8 mouse cellular contexts compared by ENCODE assay signal in genomic region chr1:54665582-54666405, GRCm38 (mm10).
DNase-seq lines count a peak whose midpoint lies in the region; ATAC-seq and TF ChIP-seq lines count a peak whose summit lies in the region.

No protein-coding gene starts in this region.

- no peak overlapping the region for H3K4me2 ChIP-seq in liver, embryonic 13.5 days
- no peak overlapping the region for H3K4me2 ChIP-seq in liver, embryonic 12.5 days

- no peak overlapping the region for H3K27ac ChIP-seq in liver, embryonic 13.5 days
- no peak overlapping the region for H3K27ac ChIP-seq in liver, embryonic 12.5 days
- no peak overlapping the region for H3K27ac ChIP-seq in hindbrain, embryonic 10.5 days

- H3K4me1 ChIP-seq in liver, embryonic 13.5 days (replicated peaks), result no peaks in the 10 kb centered on the region
- no peaks in the 10 kb centered on the region for H3K4me1 ChIP-seq in liver, embryonic 12.5 days
- peaks cover 3% of the 10 kb centered on the region; the same call in 1 of the 2 replicates for H3K4me1 ChIP-seq in hindbrain, embryonic 10.5 days (replicated peaks)

- 48% methylated on average over 8 of the region's 8 CpGs for WGBS in liver, embryonic 13.5 days (ENCODE audit: insufficient replicate concordance)
- 48% methylated on average over 8 of the region's 8 CpGs for WGBS in liver, embryonic 12.5 days (ENCODE audit: insufficient replicate concordance)
- WGBS in hindbrain, embryonic 10.5 days, result 66% methylated on average over 8 of the region's 8 CpGs

- H3K9me3 ChIP-seq in liver, embryonic 13.5 days (replicated peaks), result no peaks in the 10 kb centered on the region
- no peaks in the 10 kb centered on the region for H3K9me3 ChIP-seq in liver, embryonic 12.5 days (replicated peaks)
- no peaks in the 10 kb centered on the region for H3K9me3 ChIP-seq in hindbrain, embryonic 10.5 days

- POLR2A ChIA-PET in Patski (lab: Charles Lee), result no interaction called here

- no peaks in the 10 kb centered on the region for H3K36me3 ChIP-seq in liver, embryonic 13.5 days
- no peaks in the 10 kb centered on the region for H3K36me3 ChIP-seq in liver, embryonic 12.5 days
- H3K36me3 ChIP-seq in hindbrain, embryonic 10.5 days, result no peaks in the 10 kb centered on the region

- no peaks in the 10 kb centered on the region for H3K27me3 ChIP-seq in liver, embryonic 13.5 days
- H3K27me3 ChIP-seq in liver, embryonic 12.5 days (replicated peaks), result no peaks in the 10 kb centered on the region
- no peaks in the 10 kb centered on the region for H3K27me3 ChIP-seq in Patski
- H3K27me3 ChIP-seq in hindbrain, embryonic 10.5 days (ENCODE audit: insufficient read depth, poor library complexity, severe bottlenecking), result no peaks in the 10 kb centered on the region

- H3K9ac ChIP-seq in liver, embryonic 13.5 days, result no peak overlapping the region
- no peak overlapping the region for H3K9ac ChIP-seq in liver, embryonic 12.5 days

- peak; percentile 3 for DNase-seq in liver, embryonic 13.5 days
- DNase-seq in Patski (ENCODE audit: low read depth, low spot score), result peak; percentile 20
- DNase-seq in cerebellum, postnatal 36 days, result peak; percentile 10 to 30
- peak; percentile 12 for DNase-seq in hindbrain, embryonic 10.5 days (ENCODE audit: low spot score)
- DNase-seq in left cerebral cortex, postnatal 25 days (ENCODE audit: low spot score in 2 of 2), result peak; percentile 34 to 65
- DNase-seq in neural tube, embryonic 10.5 days (ENCODE audit: extremely low spot score, low spot score), result peak; percentile 13
- DNase-seq in urinary bladder, postnatal 25 days (ENCODE audit: low spot score), result no peak

- intact Hi-C loops in left cerebral cortex, postnatal 25 days (cut with DNase I), result loop anchor here (1.0 to 5.0 kb wide), 3 partner anchors 167 to 314 kb away; partner anchors contain the start of gene Ankrd44

- CTCF ChIA-PET in Patski (lab: Charles Lee), result interaction anchor here (0.7 to 1.8 kb wide), 6 partner anchors 10 to 318 kb away, joined by 3 to 7 read pairs (median 4); no protein-coding TSS in a partner anchor

- TF ChIP-seq CTCF in Patski (IDR thresholded peaks at IDR 0.05), result peak; percentile 81

- ATAC-seq in liver, embryonic 13.5 days (ENCODE audit: low read depth), result no peak
- no peak for ATAC-seq in liver, embryonic 12.5 days
- peak; percentile 65 for ATAC-seq in Patski

- in situ Hi-C loops in Patski (cut with MboI; ENCODE audit: low pct_unique_long_range_greater_than_20kb), result loop anchor here (5.0 kb wide), 3 partner anchors 162 to 317 kb away; partner anchors contain the start of gene Ankrd44

- no peak overlapping the region for H3K4me3 ChIP-seq in liver, embryonic 13.5 days (replicated peaks)
- no peak overlapping the region for H3K4me3 ChIP-seq in liver, embryonic 12.5 days
- no peak overlapping the region for H3K4me3 ChIP-seq in hindbrain, embryonic 10.5 days
